Mouse (Mus musculus) thymus, adult 2 months (tissue): ENCODE data around the gene Sephs1. TPM values are rescaled to one million over a fixed set of nuclear protein-coding genes. Genes with fewer than 3 reads are reported as not detected.

Experiments used
- DNase-seq: peaks from one replicate; pipeline ENCODE4 v3.0.0; 2021
- H3K27ac ChIP-seq: fragments of 200-500 bp; 2 replicates; pipeline ENCODE4 v1.5.1; 2012; ENCODE audit warnings: low read length, control low read depth; ENCODE audit not compliant: control insufficient read depth, insufficient read depth
- H3K27me3 ChIP-seq: fragments of 200-500 bp; 2 replicates; pipeline ENCODE4 v1.6.1; 2012; ENCODE audit warnings: mild to moderate bottlenecking, low read length, moderate library complexity, mixed read lengths; ENCODE audit not compliant: control insufficient read depth, insufficient read depth
- H3K36me3 ChIP-seq: fragments of 200-500 bp; 2 replicates; pipeline ENCODE4 v1.6.1; 2012; ENCODE audit warnings: mild to moderate bottlenecking, low read length, moderate library complexity; ENCODE audit not compliant: control insufficient read depth, insufficient read depth
- H3K4me1 ChIP-seq: fragments of 200-500 bp; replicated peaks from 2 replicates; pipeline ENCODE4 v1.6.1; 2012; ENCODE audit warnings: low read length; ENCODE audit not compliant: control insufficient read depth, insufficient read depth
- H3K4me3 ChIP-seq: fragments of 200-500 bp; 2 replicates; pipeline ENCODE4 v1.5.1; 2012; ENCODE audit warnings: mild to moderate bottlenecking, low read length, control low read depth, moderate library complexity; ENCODE audit not compliant: control insufficient read depth, insufficient read depth
- CTCF ChIP-seq: fragments of 200-500 bp; IDR thresholded peaks from 2 replicates; pipeline ENCODE4 v1.5.1; 2012; ENCODE audit warnings: mild to moderate bottlenecking, control low read depth, low read length, moderate library complexity, borderline replicate concordance; ENCODE audit not compliant: control insufficient read depth, poor library complexity, insufficient read depth; ENCODE audit errors: extremely low read depth
- POLR2A ChIP-seq: fragments of 200-500 bp; IDR thresholded peaks from 2 replicates; pipeline ENCODE4 v1.6.1; 2012; ENCODE audit warnings: mild to moderate bottlenecking, low read length, control low read depth, moderate library complexity; ENCODE audit not compliant: control insufficient read depth, poor library complexity, insufficient read depth; ENCODE audit errors: extremely low read depth
- WGBS: fragments of 180-500 bp; shearing (Covaris S2); methylation state at CpG from one replicate; pipeline ENCODE4 v1.1.7; 2018; 5-methylcytosine and 5-hydroxymethylcytosine counted together
- polyA plus RNA-seq: library from polyadenylated mRNA; depleted of rRNA; stranded (reverse); fragments of >200 nt; gene quantifications from 2 replicates; pipeline ENCODE4 v1.2.3, GENCODE M21; 2012

Sephs1 gene
- polyA plus RNA-seq, 1 experiment, result 34.4 TPM

DNA sequence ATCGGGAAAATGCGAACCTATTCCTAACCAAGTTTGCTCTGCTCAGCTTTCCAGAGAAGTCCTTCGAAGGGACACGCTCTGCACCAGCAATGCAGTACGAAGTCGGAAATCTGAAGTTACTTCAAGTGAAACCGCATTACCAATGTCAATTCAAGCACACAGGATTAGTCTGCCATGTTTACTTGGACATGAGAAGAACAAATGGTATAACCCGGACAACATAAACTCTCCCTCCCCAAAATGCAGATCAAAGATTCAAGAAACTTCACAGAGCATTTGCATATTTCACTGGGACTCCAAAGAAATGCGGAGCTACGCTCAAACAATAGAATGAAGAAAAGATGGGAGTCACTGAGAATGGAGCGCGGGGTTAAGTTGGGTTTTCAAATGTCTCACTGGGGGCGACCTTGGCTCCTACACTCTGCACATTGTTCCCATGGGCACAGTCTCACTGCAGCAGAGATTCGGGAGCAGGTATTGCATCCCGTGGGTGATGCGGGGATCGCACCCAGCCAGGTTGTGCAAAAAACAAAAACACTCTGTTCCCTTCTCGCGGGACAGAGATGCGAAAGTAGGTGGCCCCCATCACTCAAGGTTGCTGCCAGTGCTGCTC, 521 bp upstream of the Sephs1 start:
- DNase-seq, result peak; percentile 27
- H3K27ac ChIP-seq, result no peak overlapping the region
- WGBS, result 11% methylated on average over 20 of the region's 20 CpGs
- no peaks in the 10 kb centered on the region; the same call in 1 of the 2 replicates for H3K36me3 ChIP-seq
- no peak for TF ChIP-seq CTCF
- no peak for TF ChIP-seq POLR2A
- no peaks in the 10 kb centered on the region for H3K27me3 ChIP-seq
- H3K4me3 ChIP-seq, result peak overlapping the region; percentile 97
- H3K4me1 ChIP-seq, result peaks cover 3% of the 10 kb centered on the region; the same call in 1 of the 2 replicates

DNA sequence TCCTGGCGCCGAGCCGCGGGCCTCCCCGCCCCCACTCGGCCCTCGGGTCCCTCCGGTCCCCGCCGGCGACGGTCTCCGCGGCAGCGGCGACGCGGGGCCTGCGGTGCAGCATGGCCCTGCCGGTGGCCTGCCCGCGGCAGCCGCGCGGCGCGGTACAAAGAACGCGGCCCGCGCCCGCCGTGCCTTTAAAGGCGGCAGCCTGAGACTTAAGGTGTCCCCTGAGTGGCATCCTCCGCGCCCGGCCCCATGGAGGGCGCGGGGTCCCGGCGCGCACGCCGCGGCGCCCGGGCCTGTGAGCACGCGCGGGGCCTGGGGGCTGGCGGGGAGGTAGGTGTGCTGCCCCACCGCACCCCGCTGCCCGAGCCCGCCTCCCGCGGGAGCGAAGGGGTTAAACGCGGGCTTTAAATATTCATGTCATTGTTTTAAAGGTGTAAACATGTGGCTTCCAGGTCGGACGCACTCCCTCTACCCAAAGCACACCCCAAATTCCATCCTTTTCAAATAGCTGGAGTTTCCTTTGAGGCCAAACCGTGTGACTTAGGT, 956 bp downstream of the Sephs1 start:
- Histone ChIP-seq H3K27me3 (no peaks in the 10 kb centered on the region), H3K27ac (0 out of 2 replicates have a peak overlapping the region, but pooled peaks have one; percentile 47), H3K4me1 (peaks cover 3% of the 10 kb centered on the region; the same call in 1 of the 2 replicates), H3K4me3 (peak overlapping the region; percentile 97), H3K36me3 (peaks cover 14% of the 10 kb centered on the region)
- peak; percentile 60 for DNase-seq
- WGBS, result under 1% methylated on average over 61 of the region's 63 CpGs
- TF ChIP-seq CTCF (no peak), POLR2A (0 out of 2 replicates have a peak, but pooled peaks have one; percentile 13)

DNA sequence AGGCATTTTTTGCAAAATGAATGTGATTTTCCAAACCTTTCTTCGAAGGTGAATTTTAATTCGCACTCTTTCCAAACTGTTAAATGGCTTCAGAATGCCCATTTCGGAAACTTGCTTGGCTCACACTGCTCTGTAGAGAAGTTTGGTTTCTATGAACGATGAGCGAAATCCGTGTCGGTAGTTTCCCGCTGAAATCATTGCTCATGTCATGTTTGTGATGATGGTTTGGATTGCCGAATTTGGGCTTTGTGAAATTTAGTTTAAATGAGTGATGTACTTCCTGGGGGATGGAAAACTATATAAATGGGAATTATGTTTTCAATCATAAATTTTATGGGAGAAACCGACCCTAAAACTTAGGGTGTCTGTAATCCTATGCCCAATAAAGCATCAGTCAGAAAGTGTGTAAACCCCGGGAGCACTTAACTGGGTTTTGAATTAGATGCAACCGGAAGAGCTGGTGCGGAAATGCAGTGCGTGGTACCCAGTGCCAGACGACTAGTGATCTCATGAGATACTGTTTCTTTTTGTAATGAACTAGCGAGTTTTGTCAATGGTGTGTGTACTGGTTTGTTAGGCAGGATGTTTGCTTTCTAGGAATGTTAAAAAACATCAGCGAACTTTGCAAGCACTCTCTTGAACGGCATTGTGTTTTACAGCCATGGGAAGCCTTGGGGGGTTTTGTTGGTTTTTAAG, 1.8 kb downstream of the Sephs1 start:
- Histone ChIP-seq H3K27me3 (no peaks in the 10 kb centered on the region), H3K4me3 (no peak overlapping the region), H3K27ac (no peak overlapping the region), H3K4me1 (peaks cover 3% of the 10 kb centered on the region; the same call in 1 of the 2 replicates), H3K36me3 (peaks cover 21% of the 10 kb centered on the region)
- peak; percentile 19 for DNase-seq
- 1% methylated on average over 18 of the region's 18 CpGs for whole genome bisulfite sequencing
- TF ChIP-seq CTCF, result no peak
- no peak for TF ChIP-seq POLR2A

DNA sequence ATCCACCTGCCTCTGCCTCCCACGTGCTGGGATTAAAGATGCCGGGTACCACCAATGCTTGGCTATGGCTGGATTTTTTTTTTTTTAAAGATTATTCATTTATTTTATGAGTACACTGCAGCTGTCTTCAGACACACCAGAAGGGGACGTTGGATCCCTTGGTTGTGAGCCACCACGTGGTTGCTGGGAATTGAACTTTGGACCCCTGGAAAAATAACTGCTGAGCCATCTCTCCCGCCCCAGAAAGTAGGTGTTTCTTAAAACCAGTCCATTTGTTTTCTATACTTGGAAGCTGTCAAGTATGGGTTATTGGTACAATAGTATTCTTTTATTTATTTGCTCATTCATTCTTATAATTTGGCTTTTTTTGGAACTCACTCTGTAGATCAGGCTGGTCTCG, 5.5 kb downstream of the Sephs1 start:
- no peak overlapping the region for H3K27ac ChIP-seq
- peaks cover 51% of the 10 kb centered on the region for H3K36me3 ChIP-seq
- WGBS, result over 99% methylated on average over 6 of the region's 6 CpGs
- TF ChIP-seq CTCF (no peak), POLR2A (no peak)
- no peaks in the 10 kb centered on the region for H3K27me3 ChIP-seq
- no peaks in the 10 kb centered on the region for H3K4me1 ChIP-seq
- no peak overlapping the region for H3K4me3 ChIP-seq
- no peak for DNase-seq

DNA sequence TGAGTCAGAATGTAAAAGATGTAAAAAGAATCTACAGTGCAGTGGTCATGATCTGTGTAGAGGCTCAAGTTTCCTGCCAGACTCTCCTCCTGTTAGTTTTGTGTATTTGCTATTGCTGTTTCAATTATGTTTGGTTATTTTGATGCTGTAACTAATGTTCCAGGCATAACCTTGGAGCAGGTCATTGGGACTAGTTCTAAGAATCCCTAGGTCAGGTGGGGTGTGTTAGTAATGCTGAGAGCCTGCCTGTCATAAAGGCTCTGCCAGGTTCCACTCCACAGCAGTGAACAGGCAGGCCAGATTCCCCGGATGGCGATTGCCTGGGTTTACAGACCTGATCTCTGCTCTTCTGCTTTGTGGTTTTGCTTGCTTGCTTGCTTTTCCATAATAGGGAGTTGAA, 14.2 kb downstream of the Sephs1 start:
- WGBS, result 98% methylated on average over 2 of the region's 2 CpGs
- H3K27ac ChIP-seq, result no peak overlapping the region
- H3K4me1 ChIP-seq, result no peaks in the 10 kb centered on the region
- no peak for DNase-seq
- no peak overlapping the region for H3K4me3 ChIP-seq
- no peaks in the 10 kb centered on the region for H3K27me3 ChIP-seq
- H3K36me3 ChIP-seq, result peaks cover 56% of the 10 kb centered on the region
- TF ChIP-seq CTCF (no peak), POLR2A (no peak)

DNA sequence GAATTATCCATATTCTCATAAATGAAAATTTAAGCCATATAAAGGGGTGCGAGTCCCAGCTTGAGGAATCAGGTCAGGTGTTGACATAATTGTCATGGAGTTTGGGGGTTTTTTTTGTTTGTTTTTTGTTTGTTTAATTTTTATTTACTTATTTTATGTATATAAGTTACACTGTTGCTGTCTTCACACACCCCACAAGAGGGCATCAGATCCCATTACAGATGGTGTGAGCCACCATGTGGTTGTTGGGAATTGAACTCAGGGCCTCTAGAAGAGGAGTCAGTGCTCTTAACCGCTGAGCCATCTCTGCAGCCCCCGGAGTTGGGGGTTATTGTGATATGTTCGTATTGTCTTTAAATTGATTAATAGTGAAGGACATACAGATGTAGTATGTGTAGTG, 15.6 kb downstream of the Sephs1 start:
- H3K4me1 ChIP-seq, result no peaks in the 10 kb centered on the region
- H3K27me3 ChIP-seq, result no peaks in the 10 kb centered on the region
- peaks cover 56% of the 10 kb centered on the region for H3K36me3 ChIP-seq
- 98% methylated on average over 4 of the region's 4 CpGs for WGBS
- no peak overlapping the region for H3K27ac ChIP-seq
- TF ChIP-seq CTCF (no peak), POLR2A (no peak)
- no peak for DNase-seq
- H3K4me3 ChIP-seq, result no peak overlapping the region
